Mouse (Mus musculus) forebrain, embryonic 14.5 days (tissue): Measurements from ENCODE around the gene Akap11. TPM values are rescaled to one million over a fixed set of nuclear protein-coding genes. Genes with fewer than 3 reads are reported as not detected.

Source experiments
- ATAC-seq: fragments of 200-750 bp; cut with Nextera tagmentation; 2 replicates; pipeline ENCODE4 v1.8.0; 2017; ENCODE audit warnings: mild to moderate bottlenecking, moderate library complexity
- DNase-seq: peaks from one replicate; pipeline ENCODE4 v3.0.0-alpha.2; 2015; ENCODE audit warnings: low spot score
- H3K27ac ChIP-seq: fragments of 300-500 bp; sonication (generic); 2 replicates; pipeline ENCODE4 v1.5.1; 2014; ENCODE audit warnings: low read depth, mild to moderate bottlenecking, control low read depth, low read length, moderate library complexity
- H3K27me3 ChIP-seq: fragments of 300-500 bp; sonication (generic); replicated peaks from 2 replicates; pipeline ENCODE4 v1.6.1; 2014; ENCODE audit warnings: low read length, control low read depth, mixed read lengths; ENCODE audit not compliant: control insufficient read depth, insufficient read depth
- H3K36me3 ChIP-seq: fragments of 300-500 bp; sonication (generic); 2 replicates; pipeline ENCODE4 v1.6.1; 2014; ENCODE audit warnings: low read length, control low read depth; ENCODE audit not compliant: control insufficient read depth, insufficient read depth
- H3K4me1 ChIP-seq: fragments of 300-500 bp; sonication (generic); 2 replicates; pipeline ENCODE4 v1.6.1; 2014; ENCODE audit warnings: antibody characterized with exemption, low read length, control low read depth; ENCODE audit not compliant: control insufficient read depth, insufficient read depth
- H3K4me2 ChIP-seq: fragments of 300-500 bp; sonication (generic); 2 replicates; pipeline ENCODE4 v1.6.1; 2014; ENCODE audit warnings: mild to moderate bottlenecking, control low read depth, low read length
- H3K4me3 ChIP-seq: fragments of 300-500 bp; sonication (generic); 2 replicates; pipeline ENCODE4 v1.5.1; 2014; ENCODE audit warnings: low read depth, low read length, control low read depth
- H3K9ac ChIP-seq: fragments of 300-500 bp; sonication (generic); 2 replicates; pipeline ENCODE4 v1.6.1; 2014; ENCODE audit warnings: mild to moderate bottlenecking, low read length, control low read depth, moderate library complexity
- H3K9me3 ChIP-seq: fragments of 300-500 bp; sonication (generic); replicated peaks from 2 replicates; pipeline ENCODE4 v1.6.1; 2016; ENCODE audit warnings: low read length, control low read depth, mixed read lengths; ENCODE audit not compliant: control insufficient read depth
- WGBS: fragments of 180-500 bp; shearing (Covaris S2); extraction: QIAGEN DNeasy Blood & Tissue Kit; methylation state at CpG from one replicate; pipeline ENCODE4 v1.1.7; 2014; 5-methylcytosine and 5-hydroxymethylcytosine counted together
- polyA plus RNA-seq: library from polyadenylated mRNA; unstranded; fragments of >200 nt; fragmentation: Nextera tagmentation; extraction: Ambion mirVana; gene quantifications from 2 replicates; pipeline ENCODE4 v1.2.1, GENCODE M21; 2014

Gene Akap11
- polyA plus RNA-seq, 1 experiment from 2014 or later = 27.5 TPM

DNA sequence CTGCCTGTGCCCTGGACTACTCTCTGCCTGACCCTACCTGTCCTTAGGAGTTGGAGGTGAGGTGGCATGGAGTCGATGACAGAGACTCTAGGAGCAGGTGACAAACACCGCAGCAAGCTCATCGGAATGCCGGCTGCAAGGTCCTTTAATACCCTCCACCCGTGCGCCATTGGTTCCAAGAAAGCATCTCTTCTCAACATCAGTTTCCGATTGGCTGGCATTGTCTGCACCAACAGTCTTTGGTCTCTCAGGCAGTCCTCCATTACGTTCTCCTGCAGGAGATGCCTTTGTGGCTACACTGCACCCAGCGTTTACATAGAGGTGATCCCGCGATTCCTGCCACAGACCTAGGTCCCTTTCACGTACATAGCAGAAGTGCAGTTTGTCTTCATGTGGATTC lies 88.6 kb downstream of the Akap11 start:
- Histone ChIP-seq H3K9me3 (no peaks in the 10 kb centered on the region), H3K27ac (no peak overlapping the region), H3K4me2 (no peak overlapping the region), H3K36me3 (no peaks in the 10 kb centered on the region), H3K4me3 (no peak overlapping the region), H3K4me1 (no peaks in the 10 kb centered on the region), H3K27me3 (no peaks in the 10 kb centered on the region), H3K9ac (no peak overlapping the region)
- WGBS = 90% methylated on average over 12 of the region's 12 CpGs
- ATAC-seq (no peak), DNase-seq (no peak)

DNA sequence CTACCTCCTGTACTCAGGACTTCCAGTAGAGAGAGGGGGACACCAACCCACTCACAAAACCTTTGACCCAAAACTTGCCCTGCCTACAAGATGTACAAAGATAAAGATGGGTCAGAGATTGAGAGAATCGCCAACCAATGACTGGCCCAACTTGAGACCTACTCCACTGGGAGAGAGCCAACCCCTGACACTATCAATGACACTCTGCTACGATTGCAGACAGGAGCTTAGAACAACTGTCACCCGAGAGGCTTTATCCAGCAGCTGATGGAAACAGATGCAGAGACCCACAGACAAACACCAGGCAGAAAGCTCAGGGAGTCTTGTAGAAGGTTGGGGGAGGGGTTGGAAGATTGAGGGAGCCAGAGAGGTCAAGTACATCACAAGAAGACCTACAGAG lies 89.1 kb downstream of the Akap11 start:
- Histone ChIP-seq H3K4me1 (no peaks in the 10 kb centered on the region), H3K4me2 (no peak overlapping the region), H3K4me3 (no peak overlapping the region), H3K9ac (no peak overlapping the region), H3K9me3 (no peaks in the 10 kb centered on the region), H3K27ac (no peak overlapping the region), H3K36me3 (no peaks in the 10 kb centered on the region), H3K27me3 (no peaks in the 10 kb centered on the region)
- no peak for DNase-seq
- no peak for ATAC-seq
- WGBS = 83% methylated on average over 3 of the region's 3 CpGs

Other genes with a start within 250 kb of the Akap11 start
- gene Tnfsf11, start 228.8 kb downstream of the Akap11 start, polyA plus RNA-seq = not detected in 2 replicates
- 1.5 and 2.1 TPM in 2 replicates for gene Dgkh, start 196.0 kb upstream of the Akap11 start, polyA plus RNA-seq